Mouse (Mus musculus): ENCODE data around the gene Gys1. TPM values are rescaled to one million over a fixed set of nuclear protein-coding genes. Genes with fewer than 3 reads are reported as not detected.

Gys1 gene
- total and polyA plus RNA-seq, 3 experiments: 14.0 to 27.2 (median 23.9) TPM

DNA sequence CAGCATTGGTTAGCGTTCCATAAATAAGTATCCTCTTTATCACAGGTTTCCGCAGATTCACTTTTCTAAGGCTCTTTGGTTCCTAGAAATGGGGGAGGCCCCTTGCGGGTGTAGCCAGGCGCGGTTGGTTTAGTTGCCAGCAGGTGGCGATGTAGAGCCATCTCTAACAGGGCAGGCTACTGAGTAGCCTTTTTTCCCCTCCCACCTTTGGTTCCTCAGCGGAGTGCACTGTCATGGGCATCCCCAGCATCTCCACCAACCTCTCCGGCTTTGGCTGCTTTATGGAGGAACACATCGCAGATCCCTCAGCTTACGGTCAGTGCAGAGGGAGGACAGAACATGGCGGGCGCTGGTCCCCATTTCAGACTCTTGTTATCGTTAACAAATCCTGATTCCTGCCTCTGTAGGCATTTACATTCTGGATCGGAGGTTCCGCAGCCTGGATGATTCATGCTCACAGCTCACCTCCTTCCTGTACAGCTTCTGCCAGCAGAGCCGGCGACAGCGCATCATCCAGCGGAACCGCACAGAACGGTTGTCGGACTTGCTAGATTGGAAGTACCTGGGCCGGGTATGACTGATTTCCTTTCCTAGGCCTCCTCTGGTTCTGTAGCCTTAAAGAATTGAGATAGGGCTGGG is 16.8 kb downstream of the Gys1 start:
- TF ChIP-seq TCF12 (IDR thresholded peaks at IDR 0.05; ENCODE audit: low read depth, low read length): peak; percentile 19; the same call in 1 of the 2 replicates
- peak; percentile 53 for TF ChIP-seq MXI1 (IDR thresholded peaks at IDR 0.05; ENCODE audit: low read depth, low read length)
- TF ChIP-seq ZC3H11A (IDR thresholded peaks at IDR 0.05; ENCODE audit: low read depth, low read length): no peak
- peak; percentile 73 to 90 for TF ChIP-seq CTCF (conservative IDR thresholded peaks at IDR 0.05 in 1 of 2, IDR thresholded peaks at IDR 0.05 in 1 of 2; ENCODE audit: low read depth in 2 of 2, low read length in 2 of 2)
- no peak for TF ChIP-seq JUN (IDR thresholded peaks at IDR 0.05; ENCODE audit: insufficient read depth, low read depth, low read length)
- TF ChIP-seq IRF4 (IDR thresholded peaks at IDR 0.05; ENCODE audit: low read depth, low read length): peak; percentile 63; the same call in 1 of the 2 replicates
- TF ChIP-seq MYC (IDR thresholded peaks at IDR 0.05; ENCODE audit: low read depth, low read length): 0 out of 2 replicates have a peak, but pooled peaks have one; percentile 43
- no peak for TF ChIP-seq EP300 (IDR thresholded peaks at IDR 0.05; ENCODE audit: low read length)
- TF ChIP-seq MEF2A (IDR thresholded peaks at IDR 0.05; ENCODE audit: borderline replicate concordance, low read depth, low read length): peak; percentile 45; the same call in 1 of the 2 replicates
- TF ChIP-seq SMC3 (IDR thresholded peaks at IDR 0.05; ENCODE audit: low read depth, low read length): peak; percentile 86
- no peak for TF ChIP-seq PAX5 (IDR thresholded peaks at IDR 0.05; ENCODE audit: low read length)
- TF ChIP-seq JUND (conservative IDR thresholded peaks at IDR 0.05; ENCODE audit: low read depth, low read length): no peak
- TF ChIP-seq RAD21 (IDR thresholded peaks at IDR 0.05; ENCODE audit: low read depth, low read length): peak; percentile 75
- TF ChIP-seq ZKSCAN1 (IDR thresholded peaks at IDR 0.05; ENCODE audit: borderline replicate concordance, low read depth, low read length): no peak
- TF ChIP-seq ELF1 (IDR thresholded peaks at IDR 0.05; ENCODE audit: low read depth, low read length): 0 out of 2 replicates have a peak, but pooled peaks have one; percentile 16
- no peak for TF ChIP-seq KAT2A (IDR thresholded peaks at IDR 0.05; ENCODE audit: insufficient replicate concordance, low read length)
- TF ChIP-seq SIN3A (IDR thresholded peaks at IDR 0.05; ENCODE audit: low read length): peak; percentile 39; the same call in 1 of the 2 replicates
- no peak for TF ChIP-seq UBTF (IDR thresholded peaks at IDR 0.05; ENCODE audit: low read depth, low read length)
- no peak overlapping the region for H3K4me2 ChIP-seq (ENCODE audit: insufficient read depth, low read depth, poor library complexity, severe bottlenecking)
- no peaks in the 10 kb centered on the region for H3K9me3 ChIP-seq (replicated peaks; ENCODE audit: low read length)
- no peak overlapping the region for H3K4me3 ChIP-seq (replicated peaks in 1 of 3; ENCODE audit: low read depth in 2 of 3, low read length in 2 of 3, poor library complexity in 1 of 3)
- dilution Hi-C loops (cut with MboI; ENCODE audit: extremely low pct_ligation_motif_present, extremely low pct_unique_long_range_greater_than_20kb, low sequenced_read_pairs): no loop called here
- H3K4me1 ChIP-seq (ENCODE audit: control insufficient read depth in 1 of 2, insufficient read depth in 2 of 2): peaks cover 2 to 25% of the 10 kb centered on the region in 2 experiments
- no peak overlapping the region for H3K9ac ChIP-seq (ENCODE audit: insufficient read depth, low read depth)
- peaks cover 42 to 67% of the 10 kb centered on the region in 2 experiments for H3K36me3 ChIP-seq (replicated peaks in 1 of 2; ENCODE audit: control insufficient read depth in 1 of 2, insufficient read depth in 1 of 2, low read length in 1 of 2)
- no peak overlapping the region for H3K27ac ChIP-seq (ENCODE audit: insufficient read depth, low read depth)
- DNase-seq (ENCODE audit: extremely low read depth): peak; percentile 92
- no peaks in the 10 kb centered on the region for H3K27me3 ChIP-seq (replicated peaks)
- no peaks in the 10 kb centered on the region for H3K79me2 ChIP-seq (replicated peaks; ENCODE audit: control insufficient read depth, extremely low read depth, insufficient read depth, poor library complexity, severe bottlenecking)
- in situ Hi-C loops (cut with MboI; ENCODE audit: low pct_ligation_motif_present, low pct_unique_long_range_greater_than_20kb, low sequenced_read_pairs): no loop called here

DNA sequence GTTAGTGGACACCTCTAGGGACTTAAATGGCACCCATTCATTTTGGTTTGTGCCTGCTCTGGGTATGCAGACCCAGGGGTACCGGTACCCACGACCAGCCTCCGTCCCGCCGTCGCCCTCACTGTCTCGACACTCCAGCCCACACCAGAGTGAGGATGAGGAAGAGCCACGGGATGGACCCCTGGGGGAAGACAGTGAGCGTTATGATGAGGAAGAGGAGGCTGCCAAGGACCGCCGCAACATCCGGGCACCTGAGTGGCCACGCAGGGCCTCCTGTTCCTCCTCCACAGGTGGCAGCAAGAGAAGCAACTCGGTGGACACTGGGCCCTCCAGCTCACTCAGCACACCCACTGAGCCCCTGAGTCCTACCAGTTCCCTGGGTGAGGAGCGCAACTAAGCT is 20.3 kb downstream of the Gys1 start:
- Histone ChIP-seq H3K27ac (ENCODE audit: insufficient read depth, low read depth) (no peak overlapping the region), H3K9me3 (replicated peaks; ENCODE audit: low read length) (no peaks in the 10 kb centered on the region), H3K27me3 (replicated peaks) (no peaks in the 10 kb centered on the region), H3K9ac (ENCODE audit: insufficient read depth, low read depth) (no peak overlapping the region), H3K4me2 (ENCODE audit: insufficient read depth, low read depth, poor library complexity, severe bottlenecking) (no peak overlapping the region), H3K79me2 (replicated peaks; ENCODE audit: control insufficient read depth, extremely low read depth, insufficient read depth, poor library complexity, severe bottlenecking) (peaks cover 19% of the 10 kb centered on the region), H3K4me1 (ENCODE audit: control insufficient read depth in 1 of 2, insufficient read depth in 2 of 2) (peaks cover 0 to 23% of the 10 kb centered on the region in 2 experiments; a peak in 2 of 4 replicates), H3K4me3 (replicated peaks in 1 of 3; ENCODE audit: low read depth in 2 of 3, low read length in 2 of 3, poor library complexity in 1 of 3) (no peak overlapping the region), H3K36me3 (replicated peaks in 1 of 2; ENCODE audit: control insufficient read depth in 1 of 2, insufficient read depth in 1 of 2, low read length in 1 of 2) (peaks cover 44 to 70% of the 10 kb centered on the region in 2 experiments)
- no peak for TF ChIP-seq ZC3H11A (IDR thresholded peaks at IDR 0.05; ENCODE audit: low read depth, low read length)
- TF ChIP-seq TBP (conservative IDR thresholded peaks at IDR 0.05; ENCODE audit: low read depth, low read length): no peak
- no peak for TF ChIP-seq RAD21 (IDR thresholded peaks at IDR 0.05; ENCODE audit: low read depth, low read length)
- TF ChIP-seq TCF12 (IDR thresholded peaks at IDR 0.05; ENCODE audit: low read depth, low read length): no peak
- no peak for TF ChIP-seq MEF2A (IDR thresholded peaks at IDR 0.05; ENCODE audit: borderline replicate concordance, low read depth, low read length)
- no peak for TF ChIP-seq NELFE (IDR thresholded peaks at IDR 0.05; ENCODE audit: low read depth, low read length)
- TF ChIP-seq BHLHE40 (IDR thresholded peaks at IDR 0.05; ENCODE audit: low read depth, low read length): no peak
- no peak for TF ChIP-seq MAFK (IDR thresholded peaks at IDR 0.05; ENCODE audit: insufficient replicate concordance, low read length)
- no peak for TF ChIP-seq USF2 (conservative IDR thresholded peaks at IDR 0.05; ENCODE audit: low read depth, low read length)
- no peak for TF ChIP-seq POLR2A (IDR thresholded peaks at IDR 0.05; ENCODE audit: low read depth, low read length)
- in situ Hi-C loops (cut with MboI; ENCODE audit: low pct_ligation_motif_present, low pct_unique_long_range_greater_than_20kb, low sequenced_read_pairs): no loop called here
- dilution Hi-C loops (cut with MboI; ENCODE audit: extremely low pct_ligation_motif_present, extremely low pct_unique_long_range_greater_than_20kb, low sequenced_read_pairs): no loop called here
- DNase-seq (ENCODE audit: extremely low read depth): no peak

Data from CH12.LX (cell line).